Mouse (Mus musculus) heart, embryonic 11.5 days (tissue): Measurements from ENCODE around the gene Corin. TPM values are rescaled to one million over a fixed set of nuclear protein-coding genes. Genes with fewer than 3 reads are reported as not detected.
A peak's percentile ranks its signal among the peaks of the same experiment; 100 is the strongest.

Experiments
- ATAC-seq: fragments of 200-750 bp; cut with Nextera tagmentation; replicated peaks from 2 replicates; pipeline ENCODE4 v1.8.0; 2017; ENCODE audit warnings: moderate library complexity; ENCODE audit not compliant: insufficient number of reproducible peaks, low FRiP score, low TSS enrichment
- H3K27ac ChIP-seq: fragments of 300-500 bp; sonication (generic); 2 replicates; pipeline ENCODE4 v1.5.1; 2014; ENCODE audit warnings: mild to moderate bottlenecking, low read depth, low read length
- H3K27me3 ChIP-seq: fragments of 300-500 bp; sonication (generic); 2 replicates; pipeline ENCODE4 v1.6.1; 2014; ENCODE audit warnings: mild to moderate bottlenecking, low read length, mixed read lengths; ENCODE audit not compliant: control insufficient read depth, insufficient read depth
- H3K36me3 ChIP-seq: fragments of 300-500 bp; sonication (generic); 2 replicates; pipeline ENCODE4 v1.6.1; 2014; ENCODE audit warnings: mild to moderate bottlenecking, low read length, moderate library complexity, mixed read lengths; ENCODE audit not compliant: control insufficient read depth, insufficient read depth
- H3K4me1 ChIP-seq: fragments of 300-500 bp; sonication (generic); 2 replicates; pipeline ENCODE4 v1.6.1; 2014; ENCODE audit warnings: low read length; ENCODE audit not compliant: control insufficient read depth, insufficient read depth
- H3K4me2 ChIP-seq: fragments of 300-500 bp; sonication (generic); 2 replicates; pipeline ENCODE4 v1.6.1; 2014; ENCODE audit warnings: mild to moderate bottlenecking, moderate library complexity
- H3K4me3 ChIP-seq: fragments of 300-500 bp; sonication (generic); 2 replicates; pipeline ENCODE4 v1.5.1; 2014; ENCODE audit warnings: low read depth, low read length
- H3K9ac ChIP-seq: fragments of 300-500 bp; sonication (generic); 2 replicates; pipeline ENCODE4 v1.6.1; 2014; ENCODE audit warnings: mild to moderate bottlenecking, low read depth, low read length, moderate library complexity
- H3K9me3 ChIP-seq: fragments of 300-500 bp; sonication (generic); replicated peaks from 2 replicates; pipeline ENCODE4 v1.6.1; 2016; ENCODE audit warnings: low read length; ENCODE audit not compliant: control insufficient read depth
- WGBS: fragments of 180-500 bp; shearing (Covaris S2); extraction: QIAGEN DNeasy Blood & Tissue Kit; methylation state at CpG from one replicate; pipeline ENCODE4 v1.1.7; 2014; ENCODE audit not compliant: insufficient replicate concordance; 5-methylcytosine and 5-hydroxymethylcytosine counted together
- polyA plus RNA-seq: library from polyadenylated mRNA; unstranded; fragments of >200 nt; fragmentation: Nextera tagmentation; extraction: Ambion mirVana; gene quantifications from 2 replicates; pipeline ENCODE4 v1.2.1, GENCODE M21; 2014

The Corin gene
- polyA plus RNA-seq, 1 experiment from 2014 or later: 23.7 TPM

GRCm38 (mm10) chr5:72431856-72432255, 72.4 kb downstream of the Corin start:
- Histone ChIP-seq H3K4me3 (no peak overlapping the region), H3K9me3 (no peaks in the 10 kb centered on the region), H3K4me2 (no peak overlapping the region), H3K27me3 (no peaks in the 10 kb centered on the region), H3K36me3 (no peaks in the 10 kb centered on the region), H3K4me1 (0 out of 2 replicates have a peak, but pooled peaks cover 2% of the 10 kb centered on the region), H3K9ac (no peak overlapping the region), H3K27ac (no peak overlapping the region)
- ATAC-seq: no peak
- WGBS: 62% methylated on average over 3 of the region's 3 CpGs

- Histone ChIP-seq H3K9ac (no peak overlapping the region), H3K9me3 (no peaks in the 10 kb centered on the region), H3K4me1 (no peaks in the 10 kb centered on the region), H3K36me3 (no peaks in the 10 kb centered on the region), H3K27ac (no peak overlapping the region), H3K4me2 (no peak overlapping the region), H3K4me3 (no peak overlapping the region), H3K27me3 (no peaks in the 10 kb centered on the region)
- no peak for ATAC-seq
- 87% methylated on average over 4 of the region's 4 CpGs for WGBS
These were observed 76.7 kb downstream of the Corin start for GRCm38 (mm10) chr5:72427556-72427955.

GRCm38 (mm10) chr5:72425342-72426010, 78.8 kb downstream of the Corin start:
- H3K4me3 ChIP-seq: no peak overlapping the region
- H3K27me3 ChIP-seq: no peaks in the 10 kb centered on the region
- H3K36me3 ChIP-seq: no peaks in the 10 kb centered on the region
- H3K9me3 ChIP-seq: no peaks in the 10 kb centered on the region
- no peaks in the 10 kb centered on the region for H3K4me1 ChIP-seq
- H3K4me2 ChIP-seq: no peak overlapping the region
- no peak overlapping the region for H3K9ac ChIP-seq
- no peak for ATAC-seq
- no peak overlapping the region for H3K27ac ChIP-seq

GRCm38 (mm10) chr5:72411874-72412329, 92.4 kb downstream of the Corin start:
- Histone ChIP-seq H3K36me3 (no peaks in the 10 kb centered on the region), H3K4me1 (peaks cover 12% of the 10 kb centered on the region), H3K9me3 (no peaks in the 10 kb centered on the region), H3K27ac (peak overlapping the region; percentile 65), H3K4me2 (peak overlapping the region; percentile 45), H3K9ac (no peak overlapping the region), H3K4me3 (no peak overlapping the region), H3K27me3 (no peaks in the 10 kb centered on the region)
- ATAC-seq: no peak
- 14% methylated on average over 10 of the region's 10 CpGs for WGBS

- Histone ChIP-seq H3K4me1 (peaks cover 12% of the 10 kb centered on the region), H3K9me3 (no peaks in the 10 kb centered on the region), H3K27me3 (no peaks in the 10 kb centered on the region), H3K4me3 (no peak overlapping the region), H3K4me2 (no peak overlapping the region), H3K27ac (0 out of 2 replicates have a peak overlapping the region, but pooled peaks have one; percentile 25), H3K36me3 (no peaks in the 10 kb centered on the region), H3K9ac (no peak overlapping the region)
- WGBS: 78% methylated on average over 3 of the region's 3 CpGs
- ATAC-seq: no peak
These were observed 93.4 kb downstream of the Corin start for GRCm38 (mm10) chr5:72410841-72411240.

GRCm38 (mm10) chr5:72403376-72403775, 100.9 kb downstream of the Corin start:
- Histone ChIP-seq H3K9me3 (no peaks in the 10 kb centered on the region), H3K27me3 (no peaks in the 10 kb centered on the region), H3K4me3 (no peak overlapping the region), H3K4me1 (no peaks in the 10 kb centered on the region), H3K36me3 (no peaks in the 10 kb centered on the region), H3K27ac (no peak overlapping the region), H3K9ac (no peak overlapping the region), H3K4me2 (no peak overlapping the region)
- ATAC-seq: no peak
- WGBS: 80% methylated on average over 9 of the region's 9 CpGs

GRCm38 (mm10) chr5:72402913-72403312, 101.4 kb downstream of the Corin start:
- no peaks in the 10 kb centered on the region for H3K4me1 ChIP-seq
- no peaks in the 10 kb centered on the region for H3K36me3 ChIP-seq
- no peaks in the 10 kb centered on the region for H3K9me3 ChIP-seq
- no peak overlapping the region for H3K9ac ChIP-seq
- ATAC-seq: no peak
- H3K27me3 ChIP-seq: no peaks in the 10 kb centered on the region
- 87% methylated on average over 5 of the region's 5 CpGs for WGBS
- no peak overlapping the region for H3K27ac ChIP-seq
- H3K4me2 ChIP-seq: no peak overlapping the region
- no peak overlapping the region for H3K4me3 ChIP-seq

- no peak overlapping the region for H3K4me2 ChIP-seq
These were observed 102.5 kb downstream of the Corin start for GRCm38 (mm10) chr5:72401778-72402177.

GRCm38 (mm10) chr5:72401251-72401650, 103.0 kb downstream of the Corin start:
- no peak overlapping the region for H3K4me2 ChIP-seq
- H3K9me3 ChIP-seq: no peaks in the 10 kb centered on the region
- peaks cover 9% of the 10 kb centered on the region for H3K4me1 ChIP-seq
- H3K27me3 ChIP-seq: no peaks in the 10 kb centered on the region
- H3K4me3 ChIP-seq: no peak overlapping the region
- H3K9ac ChIP-seq: no peak overlapping the region
- 82% methylated on average over 3 of the region's 3 CpGs for WGBS
- no peaks in the 10 kb centered on the region for H3K36me3 ChIP-seq
- no peak overlapping the region for H3K27ac ChIP-seq
- ATAC-seq: no peak

More at GRCm38 (mm10) chr5:72401778-72402177, 102.5 kb downstream of the Corin start:
- Histone ChIP-seq H3K9me3 (no peaks in the 10 kb centered on the region), H3K36me3 (no peaks in the 10 kb centered on the region), H3K27me3 (no peaks in the 10 kb centered on the region), H3K4me3 (no peak overlapping the region), H3K27ac (no peak overlapping the region), H3K9ac (no peak overlapping the region), H3K4me1 (peaks cover 3% of the 10 kb centered on the region)
- ATAC-seq: no peak
- 79% methylated on average over 10 of the region's 10 CpGs for WGBS
